Mouse (Mus musculus): Measurements from ENCODE around the gene Lonp1. TPM values are rescaled to one million over a fixed set of nuclear protein-coding genes. Genes with fewer than 3 reads are reported as not detected.

The Lonp1 gene
- total RNA-seq, 1 experiment: 169 TPM

DNA sequence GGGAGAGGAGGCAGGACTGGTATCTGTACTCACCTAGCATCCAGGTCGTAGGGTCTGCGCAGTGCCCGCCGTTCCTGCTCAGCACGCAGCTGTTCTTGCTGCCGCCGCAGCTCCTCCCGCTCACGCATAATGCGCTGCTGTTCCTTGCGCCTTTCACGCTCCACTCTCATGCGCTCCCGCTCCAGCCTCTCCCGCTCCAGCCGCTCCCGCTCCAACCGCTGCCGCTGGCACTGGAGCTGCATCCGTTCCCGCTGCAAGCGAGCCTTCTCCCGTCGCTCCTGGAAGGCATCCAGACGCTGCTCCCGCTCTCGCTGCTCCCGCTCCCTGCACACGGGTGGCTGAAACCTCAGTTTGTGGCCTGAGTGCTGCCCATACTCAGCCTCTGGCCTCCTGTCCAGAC lies 60.4 kb downstream of the Lonp1 start:
- Histone ChIP-seq H3K36me3 (ENCODE audit: control insufficient read depth, insufficient read depth, low read length, poor library complexity, severe bottlenecking) (peaks cover 93% of the 10 kb centered on the region), H3K4me1 (ENCODE audit: control insufficient read depth in 2 of 2, insufficient read depth in 2 of 2, low read length in 2 of 2, poor library complexity in 1 of 2) (peaks cover 0 to 3% of the 10 kb centered on the region in 2 experiments; a peak in 1 of 4 replicates), H3K27ac (ENCODE audit: insufficient read depth, low read depth, low read length, poor library complexity, severe bottlenecking) (no peak overlapping the region), H3K9me3 (ENCODE audit: control insufficient read depth, insufficient read depth, low read depth, low read length) (no peaks in the 10 kb centered on the region), H3K4me3 (ENCODE audit: insufficient read depth in 1 of 2, low read depth in 1 of 2, low read length in 2 of 2, poor library complexity in 1 of 2, severe bottlenecking in 1 of 2) (peak overlapping the region in 1 of 2 experiments; percentile 1; a peak in 1 of 4 replicates), H3K9ac (ENCODE audit: insufficient read depth, low read depth, low read length, poor library complexity, severe bottlenecking) (peak overlapping the region; percentile 14; the same call in 1 of the 2 replicates)
- no peak for TF ChIP-seq ZNF384 (IDR thresholded peaks at IDR 0.05; ENCODE audit: low read depth, low read length)
- no peak for TF ChIP-seq HCFC1 (IDR thresholded peaks at IDR 0.05; ENCODE audit: borderline replicate concordance, insufficient read depth, low read length)
- TF ChIP-seq ZC3H11A (IDR thresholded peaks at IDR 0.05; ENCODE audit: borderline replicate concordance, low read depth, low read length): no peak
- no peak for TF ChIP-seq MAFK (IDR thresholded peaks at IDR 0.05; ENCODE audit: insufficient read depth, low read depth, low read length)
- TF ChIP-seq CHD2 (IDR thresholded peaks at IDR 0.05; ENCODE audit: low read depth, low read length): no peak
- DNase-seq (ENCODE audit: low read depth, low spot score): no peak
- in situ Hi-C loops (cut with MboI; ENCODE audit: low sequenced_read_pairs in 2 of 2, unreplicated experiment in 2 of 2): no loop called here

Other genes with a start within 250 kb of the Lonp1 start
- 128 and 197 TPM in 2 replicates for gene Ptprs, start 150.4 kb downstream of the Lonp1 start, total RNA-seq (2012; rRNA removed)
- gene Znrf4, start 114.5 kb downstream of the Lonp1 start, total RNA-seq (2012; rRNA removed): not detected in 2 replicates
- gene Gm20219, start 72.5 kb downstream of the Lonp1 start, total RNA-seq (2012; rRNA removed): 1.5 and 2.6 TPM in 2 replicates
- gene Safb2, start 42.3 kb downstream of the Lonp1 start, total RNA-seq (2012; rRNA removed): 113 and 172 TPM in 2 replicates
- 116 and 127 TPM in 2 replicates for gene Safb, start 42.1 kb downstream of the Lonp1 start, total RNA-seq (2012; rRNA removed)
- gene 2410015M20Rik, start 17.1 kb downstream of the Lonp1 start, total RNA-seq (2012; rRNA removed): 236 and 294 TPM in 2 replicates
- gene Rpl36, start 13.5 kb downstream of the Lonp1 start, total RNA-seq (2012; rRNA removed): 3,972 and 4,168 TPM in 2 replicates
- gene Catsperd, start 1.3 kb upstream of the Lonp1 start, total RNA-seq (2012; rRNA removed): 1.2 and 1.3 TPM in 2 replicates
- gene Ranbp3, start 46.4 kb upstream of the Lonp1 start, total RNA-seq (2012; rRNA removed): 133 and 146 TPM in 2 replicates
- 484 and 561 TPM in 2 replicates for gene Ndufa11, start 90.9 kb upstream of the Lonp1 start, total RNA-seq (2012; rRNA removed)
- 7.7 and 8.4 TPM in 2 replicates for gene Vmac, start 91.1 kb upstream of the Lonp1 start, total RNA-seq (2012; rRNA removed)
- gene Nrtn, start 130.6 kb upstream of the Lonp1 start, total RNA-seq (2012; rRNA removed): 8.4 and 17.7 TPM in 2 replicates
- 70.2 and 108 TPM in 2 replicates for gene Dus3l, start 137.9 kb upstream of the Lonp1 start, total RNA-seq (2012; rRNA removed)
- 1.2 and 1.5 TPM in 2 replicates for gene Prr22, start 143.4 kb upstream of the Lonp1 start, total RNA-seq (2012; rRNA removed)
- gene Rfx2, start 204.1 kb upstream of the Lonp1 start, total RNA-seq (2012; rRNA removed): 15.8 and 22.5 TPM in 2 replicates
- 0.58 and 0.90 TPM in 2 replicates for gene Acsbg2, start 247.6 kb upstream of the Lonp1 start, total RNA-seq (2012; rRNA removed)
- 17.3 and 24.0 TPM in 2 replicates for gene 1700061G19Rik, start 248.6 kb upstream of the Lonp1 start, total RNA-seq (2012; rRNA removed)